Mouse (Mus musculus): Measurements from ENCODE around the gene Slc4a1ap.

GRCm38 (mm10) chr5:31596481-31597429 is 70.0 kb downstream of the Slc4a1ap start, which contains the start of gene Mrpl33:
- peak; percentile 18; the same call in 1 of the 2 replicates for TF ChIP-seq POLR2A (IDR thresholded peaks at IDR 0.05; ENCODE audit: low read depth, low read length)
- 0 out of 2 replicates have a peak, but pooled peaks have one; percentile 9 for TF ChIP-seq CTCF (IDR thresholded peaks at IDR 0.05; ENCODE audit: borderline replicate concordance, insufficient read depth, low read length)

All from embryonic fibroblast, embryonic 13.5 days (primary cell).